Comparison of ENCODE assay signal across 7 mouse cellular contexts in the genomic region with DNA sequence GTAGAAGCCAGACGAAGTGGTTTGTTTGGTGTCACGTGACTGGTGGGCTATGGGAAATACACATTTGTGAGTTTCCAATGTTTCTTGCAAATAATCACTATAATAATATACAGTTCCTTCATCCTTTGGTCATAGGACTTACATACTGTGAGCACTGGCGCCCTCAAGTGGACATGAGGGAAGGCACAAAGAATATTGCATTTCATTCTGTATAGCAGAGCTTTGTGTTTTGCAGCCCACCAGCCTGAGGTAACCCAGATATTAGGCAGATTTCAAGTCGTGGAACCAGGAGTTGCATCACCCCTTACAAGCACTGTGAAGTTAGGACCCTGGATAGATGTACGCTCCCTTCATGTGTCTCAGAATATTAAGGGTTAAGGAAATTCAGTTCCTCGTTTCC. TPM values are rescaled to one million over a fixed set of nuclear protein-coding genes. Genes with fewer than 3 reads are reported as not detected.
DNase-seq lines count a peak whose midpoint lies in the region; ATAC-seq and TF ChIP-seq lines count a peak whose summit lies in the region.

No protein-coding gene starts in this region.

- DNase-seq in A20 (ENCODE audit: low read depth, low spot score) (peak; percentile 53), ES-CJ7 (ENCODE audit: low read depth, low spot score) (peak; percentile 52)
- DNase-seq in cerebellum, postnatal 4 days (ENCODE audit: low spot score in 2 of 2), result peak; percentile 29 to 60
- DNase-seq in layer of hippocampus, adult 11-12 months (ENCODE audit: low spot score), result peak; percentile 73
- peak; percentile 83 for DNase-seq in lung, postnatal 0 days (ENCODE audit: low spot score)
- DNase-seq in right cerebral cortex, adult 2 months (ENCODE audit: low spot score in 2 of 2), result peak; percentile 72 to 83

- no peak overlapping the region for H3K4me2 ChIP-seq in lung, postnatal 0 days (replicated peaks; ENCODE audit: low read depth, low read length)

- no peaks in the 10 kb centered on the region for H3K27me3 ChIP-seq in lung, postnatal 0 days (replicated peaks; ENCODE audit: insufficient read depth, low read length)

- no peak overlapping the region for H3K4me3 ChIP-seq in lung, postnatal 0 days (ENCODE audit: low read depth, low read length)

- WGBS in lung, postnatal 0 days, result 26% methylated on average over 6 of the region's 6 CpGs

- ATAC-seq in granulocyte monocyte progenitor cell, adult 5-6 weeks (replicated peaks; ENCODE audit: poor library complexity, severe bottlenecking), result peak; percentile 74
- peak; percentile 48 for ATAC-seq in lung, postnatal 0 days

- H3K36me3 ChIP-seq in lung, postnatal 0 days (ENCODE audit: insufficient read depth, low read length), result no peaks in the 10 kb centered on the region

- H3K9ac ChIP-seq in lung, postnatal 0 days (replicated peaks; ENCODE audit: low read depth), result no peak overlapping the region

- H3K27ac ChIP-seq in lung, postnatal 0 days (ENCODE audit: low read length), result no peak overlapping the region

- TF ChIP-seq CTCF in lung, postnatal 0 days (IDR thresholded peaks at IDR 0.05), result peak; percentile 90

- TF ChIP-seq EP300 in lung, postnatal 0 days (IDR thresholded peaks at IDR 0.05), result no peak

- no peaks in the 10 kb centered on the region for H3K4me1 ChIP-seq in lung, postnatal 0 days (ENCODE audit: insufficient read depth, low read depth, low read length)

- no peaks in the 10 kb centered on the region for H3K9me3 ChIP-seq in lung, postnatal 0 days (ENCODE audit: low read length)

RNA-seq across cellular contexts. Expression of a gene that starts 42.7 kb away (rescaled TPM):
- not detected in 2 replicates for total RNA-seq in granulocyte monocyte progenitor cell, adult 5-6 weeks (2014; fragmentation: Nextera tagmentation)
- 0.09 TPM in 1 of 2 replicates, not detected in the other for total RNA-seq in granulocyte monocyte progenitor cell, adult 5-6 weeks (2017)
- 8.8 and 10.6 TPM in 2 replicates for polyA plus RNA-seq in lung, postnatal 0 days (2015; fragmentation: Nextera tagmentation; extraction: Ambion mirVana)

RNA-seq across cellular contexts. Expression of a gene that starts 50.9 kb away (rescaled TPM):
- total RNA-seq in granulocyte monocyte progenitor cell, adult 5-6 weeks (2014; fragmentation: Nextera tagmentation), result 0.58 and 3.1 TPM in 2 replicates
- total RNA-seq in granulocyte monocyte progenitor cell, adult 5-6 weeks (2017), result 4.2 and 5.3 TPM in 2 replicates
- polyA plus RNA-seq in lung, postnatal 0 days (2015; fragmentation: Nextera tagmentation; extraction: Ambion mirVana), result 1.1 and 1.6 TPM in 2 replicates
